Mouse (Mus musculus): ENCODE results near the gene Rab6b.
"Not testable (repeated sequence)": the region's sequence is repeated elsewhere in the genome, so short reads cannot be mapped to it uniquely, and the experiment has no call there.

Rab6b gene

GRCm38 (mm10) chr9:103145351-103145750 is 33.8 kb downstream of the Rab6b start:
- no peak for DNase-seq

GRCm38 (mm10) chr9:103146257-103146656 is 34.7 kb downstream of the Rab6b start:
- no peak for DNase-seq

GRCm38 (mm10) chr9:103146703-103147102 is 35.1 kb downstream of the Rab6b start:
- no peak for DNase-seq

- no peak for DNase-seq
Measured at GRCm38 (mm10) chr9:103147103-103147502, 35.5 kb downstream of the Rab6b start.

- no peak for DNase-seq
Measured at GRCm38 (mm10) chr9:103149074-103149799, 37.6 kb downstream of the Rab6b start.

GRCm38 (mm10) chr9:103153286-103153685 is 41.7 kb downstream of the Rab6b start:
- DNase-seq, result no peak

GRCm38 (mm10) chr9:103154568-103154967 is 43.0 kb downstream of the Rab6b start:
- no peak for DNase-seq

GRCm38 (mm10) chr9:103155158-103155557 is 43.6 kb downstream of the Rab6b start:
- not testable (repeated sequence) for DNase-seq

- DNase-seq, result no peak
Measured at GRCm38 (mm10) chr9:103163806-103164205, 52.2 kb downstream of the Rab6b start.

GRCm38 (mm10) chr9:103168046-103168445 is 56.5 kb downstream of the Rab6b start:
- DNase-seq, result peak; percentile 28 to 44

- DNase-seq, result no peak
Measured at GRCm38 (mm10) chr9:103168771-103169170, 57.2 kb downstream of the Rab6b start.

GRCm38 (mm10) chr9:103174771-103175519 is 63.4 kb downstream of the Rab6b start:
- peak; percentile 50 to 68 for DNase-seq

GRCm38 (mm10) chr9:103175692-103176091 is 64.1 kb downstream of the Rab6b start:
- no peak for DNase-seq

- DNase-seq, result peak; percentile 41 to 56
Measured at GRCm38 (mm10) chr9:103180303-103180702, 68.7 kb downstream of the Rab6b start.

GRCm38 (mm10) chr9:103180807-103181565 is 69.4 kb downstream of the Rab6b start:
- peak; percentile 86 to 91 for DNase-seq

GRCm38 (mm10) chr9:103181886-103182285 is 70.3 kb downstream of the Rab6b start:
- DNase-seq, result no peak

- no peak for DNase-seq
Measured at GRCm38 (mm10) chr9:103184855-103185254, 73.3 kb downstream of the Rab6b start.

- DNase-seq, result no peak
Measured at GRCm38 (mm10) chr9:103185946-103186345, 74.4 kb downstream of the Rab6b start.

GRCm38 (mm10) chr9:103186747-103187146 is 75.2 kb downstream of the Rab6b start:
- peak; percentile 34 to 61 for DNase-seq

- no peak for DNase-seq
Measured at GRCm38 (mm10) chr9:103188416-103188815, 76.8 kb downstream of the Rab6b start.

GRCm38 (mm10) chr9:103201561-103202260 is 90.1 kb downstream of the Rab6b start, which contains the start of gene Srprb:
Gene Srprb (minus strand): TSS chr9:103202137.
- peak; percentile 96 to 97 for DNase-seq

- no peak for DNase-seq
Measured at GRCm38 (mm10) chr9:103205786-103206185, 94.2 kb downstream of the Rab6b start.

GRCm38 (mm10) chr9:103207846-103208245 is 96.3 kb downstream of the Rab6b start:
- DNase-seq, result peak; percentile 72 to 80

Measured in kidney, postnatal 4 days (tissue).